Mouse (Mus musculus) lung, embryonic 14.5 days (tissue): Measurements from ENCODE around the gene Uba5. TPM values are rescaled to one million over a fixed set of nuclear protein-coding genes. Genes with fewer than 3 reads are reported as not detected.

Experiments
- ATAC-seq: fragments of 200-750 bp; cut with Nextera tagmentation; 2 replicates; pipeline ENCODE4 v1.8.0; 2017; ENCODE audit warnings: mild to moderate bottlenecking, moderate TSS enrichment, moderate library complexity; ENCODE audit not compliant: insufficient read depth
- DNase-seq: peaks from one replicate; pipeline ENCODE4 v3.0.0-alpha.2; 2015
- H3K27ac ChIP-seq: fragments of 300-500 bp; sonication (generic); 2 replicates; pipeline ENCODE4 v1.5.1; 2014; ENCODE audit warnings: low read depth, mild to moderate bottlenecking, moderate library complexity
- H3K27me3 ChIP-seq: fragments of 300-500 bp; sonication (generic); 2 replicates; pipeline ENCODE4 v1.6.1; 2014; ENCODE audit warnings: low read length, control low read depth; ENCODE audit not compliant: insufficient read depth
- H3K36me3 ChIP-seq: fragments of 300-500 bp; sonication (generic); 2 replicates; pipeline ENCODE4 v1.6.1; 2014; ENCODE audit warnings: control low read depth; ENCODE audit not compliant: insufficient read depth
- H3K4me1 ChIP-seq: fragments of 300-500 bp; sonication (generic); 2 replicates; pipeline ENCODE4 v1.6.1; 2014; ENCODE audit warnings: antibody characterized with exemption, control low read depth; ENCODE audit not compliant: insufficient read depth
- H3K4me2 ChIP-seq: fragments of 300-500 bp; sonication (generic); 2 replicates; pipeline ENCODE4 v1.6.1; 2014; ENCODE audit warnings: mild to moderate bottlenecking
- H3K4me3 ChIP-seq: fragments of 300-500 bp; sonication (generic); 2 replicates; pipeline ENCODE4 v1.5.1; 2014; ENCODE audit warnings: low read depth, low read length
- H3K9ac ChIP-seq: fragments of 300-500 bp; sonication (generic); 2 replicates; pipeline ENCODE4 v1.6.1; 2014
- H3K9me3 ChIP-seq: fragments of 300-500 bp; sonication (generic); 2 replicates; pipeline ENCODE4 v1.6.1; 2016; ENCODE audit warnings: low read depth, low read length, control low read depth
- CTCF ChIP-seq: IDR thresholded peaks from 2 replicates; pipeline ENCODE4 v1.5.1; 2016; ENCODE audit warnings: antibody characterized with exemption, low read depth
- WGBS: fragments of 180-500 bp; shearing (Covaris S2); extraction: QIAGEN DNeasy Blood & Tissue Kit; methylation state at CpG from one replicate; pipeline ENCODE4 v1.1.7; 2014; 5-methylcytosine and 5-hydroxymethylcytosine counted together
- polyA plus RNA-seq: library from polyadenylated mRNA; unstranded; fragments of >200 nt; fragmentation: Nextera tagmentation; extraction: Ambion mirVana; gene quantifications from 2 replicates; pipeline ENCODE4 v1.2.1, GENCODE M21; 2014

Gene Uba5
- polyA plus RNA-seq, 1 experiment from 2014 or later, result 56.2 TPM

GRCm38 (mm10) chr9:104064571-104064970, 1.6 kb upstream of the Uba5 start:
- no peaks in the 10 kb centered on the region for H3K9me3 ChIP-seq
- peaks cover 15% of the 10 kb centered on the region for H3K36me3 ChIP-seq
- no peak for TF ChIP-seq CTCF
- no peak overlapping the region for H3K27ac ChIP-seq
- no peaks in the 10 kb centered on the region for H3K27me3 ChIP-seq
- 31% methylated on average over 1 of the region's 1 CpGs for WGBS
- ATAC-seq (no peak), DNase-seq (no peak)
- no peak overlapping the region; the same call in 1 of the 2 replicates for H3K4me3 ChIP-seq
- H3K9ac ChIP-seq, result no peak overlapping the region
- no peak overlapping the region for H3K4me2 ChIP-seq
- peaks cover 6% of the 10 kb centered on the region; the same call in 1 of the 2 replicates for H3K4me1 ChIP-seq

GRCm38 (mm10) chr9:104063244-104063961, 469 bp upstream of the Uba5 start, which contains the start of gene Acad11:
Acad11 (plus strand) TSS chr9:104063377.
- Histone ChIP-seq H3K27ac (peak within 1 kb of the TSS; percentile 52; the same call in 1 of the 2 replicates), H3K4me2 (peak within 1 kb of the TSS; percentile 90), H3K4me3 (peak within 1 kb of the TSS; percentile 99), H3K9ac (peak within 1 kb of the TSS; percentile 74), H3K9me3 (no peaks in the 10 kb centered on the region), H3K27me3 (no peaks in the 10 kb centered on the region), H3K4me1 (peaks cover 6% of the 10 kb centered on the region; the same call in 1 of the 2 replicates), H3K36me3 (peaks cover 19% of the 10 kb centered on the region)
- peak; percentile 98 for ATAC-seq
- no peak for TF ChIP-seq CTCF
- peak; percentile 93 for DNase-seq
- under 1% methylated on average over 28 of the region's 30 CpGs for WGBS

GRCm38 (mm10) chr9:104051028-104051427, 11.9 kb downstream of the Uba5 start:
- ATAC-seq (no peak), DNase-seq (no peak)
- 92% methylated on average over 6 of the region's 6 CpGs for WGBS
- Histone ChIP-seq H3K4me2 (no peak overlapping the region), H3K36me3 (peaks cover 85% of the 10 kb centered on the region), H3K4me1 (no peaks in the 10 kb centered on the region), H3K9me3 (no peaks in the 10 kb centered on the region), H3K4me3 (no peak overlapping the region), H3K27ac (no peak overlapping the region), H3K9ac (no peak overlapping the region), H3K27me3 (no peaks in the 10 kb centered on the region)
- TF ChIP-seq CTCF, result no peak

- WGBS, result 78% methylated on average over 4 of the region's 4 CpGs
- no peak for DNase-seq
- Histone ChIP-seq H3K4me2 (no peak overlapping the region), H3K27ac (no peak overlapping the region), H3K27me3 (no peaks in the 10 kb centered on the region), H3K4me3 (no peak overlapping the region), H3K36me3 (peaks cover 41% of the 10 kb centered on the region), H3K9me3 (no peaks in the 10 kb centered on the region), H3K4me1 (no peaks in the 10 kb centered on the region), H3K9ac (no peak overlapping the region)
- ATAC-seq, result no peak
- no peak for TF ChIP-seq CTCF
These were observed 19.3 kb downstream of the Uba5 start for GRCm38 (mm10) chr9:104043676-104044075.

GRCm38 (mm10) chr9:104040362-104040761, 22.6 kb downstream of the Uba5 start, which contains the start of gene Gm28305:
Gm28305 (plus strand) TSS chr9:104040662.
- Histone ChIP-seq H3K27me3 (no peaks in the 10 kb centered on the region), H3K27ac (no peak within 1 kb of the TSS), H3K4me3 (no peak within 1 kb of the TSS), H3K36me3 (peaks cover 34% of the 10 kb centered on the region), H3K4me2 (no peak within 1 kb of the TSS), H3K4me1 (no peaks in the 10 kb centered on the region), H3K9ac (no peak within 1 kb of the TSS), H3K9me3 (no peaks in the 10 kb centered on the region)
- DNase-seq, result no peak
- no peak for ATAC-seq
- WGBS, result 58% methylated on average over 2 of the region's 2 CpGs
- no peak for TF ChIP-seq CTCF

GRCm38 (mm10) chr9:104039742-104040141, 23.2 kb downstream of the Uba5 start:
- WGBS, result 67% methylated on average over 4 of the region's 4 CpGs
- Histone ChIP-seq H3K4me2 (no peak overlapping the region), H3K9me3 (no peaks in the 10 kb centered on the region), H3K27ac (no peak overlapping the region), H3K4me3 (no peak overlapping the region), H3K36me3 (peaks cover 30% of the 10 kb centered on the region), H3K9ac (no peak overlapping the region), H3K27me3 (no peaks in the 10 kb centered on the region), H3K4me1 (no peaks in the 10 kb centered on the region)
- ATAC-seq (no peak), DNase-seq (no peak)
- TF ChIP-seq CTCF, result no peak

GRCm38 (mm10) chr9:104039031-104039695, 23.8 kb downstream of the Uba5 start:
- TF ChIP-seq CTCF, result no peak
- no peak overlapping the region for H3K4me2 ChIP-seq
- no peak for ATAC-seq
- H3K36me3 ChIP-seq, result peaks cover 27% of the 10 kb centered on the region
- H3K4me3 ChIP-seq, result no peak overlapping the region
- no peak overlapping the region for H3K27ac ChIP-seq
- WGBS, result 91% methylated on average over 21 of the region's 21 CpGs
- no peaks in the 10 kb centered on the region for H3K27me3 ChIP-seq
- H3K9ac ChIP-seq, result no peak overlapping the region
- no peaks in the 10 kb centered on the region for H3K9me3 ChIP-seq
- DNase-seq, result no peak
- no peaks in the 10 kb centered on the region for H3K4me1 ChIP-seq
